Mouse (Mus musculus): Measurements from ENCODE around the gene Pick1. TPM values are rescaled to one million over a fixed set of nuclear protein-coding genes. Genes with fewer than 3 reads are reported as not detected.
A peak's percentile ranks its signal among the peaks of the same experiment; 100 is the strongest.

Gene Pick1
- polyA plus RNA-seq, 1 experiment from 2014 or later = 53.7 TPM

- Histone ChIP-seq H3K27ac (no peak overlapping the region), H3K9me3 (no peaks in the 10 kb centered on the region), H3K4me2 (peak overlapping the region; percentile 57), H3K4me1 (replicated peaks) (peaks cover 8% of the 10 kb centered on the region), H3K4me3 (replicated peaks) (peak overlapping the region; percentile 30), H3K27me3 (peaks cover 44% of the 10 kb centered on the region), H3K9ac (replicated peaks) (no peak overlapping the region), H3K36me3 (no peaks in the 10 kb centered on the region)
- 0 out of 2 replicates have a peak, but pooled peaks have one; percentile 21 for ATAC-seq (ENCODE audit: insufficient number of reproducible peaks, insufficient read depth, low FRiP score, low TSS enrichment, low read depth)
- 15% methylated on average over 17 of the region's 17 CpGs for WGBS
These were observed 42.3 kb downstream of the Pick1 start for GRCm38 (mm10) chr15:79271124-79271746.

GRCm38 (mm10) chr15:79273020-79273419 lies 44.0 kb downstream of the Pick1 start:
- peaks cover 8% of the 10 kb centered on the region for H3K4me1 ChIP-seq (replicated peaks)
- no peak overlapping the region for H3K27ac ChIP-seq
- 58% methylated on average over 10 of the region's 10 CpGs for WGBS
- no peak overlapping the region for H3K9ac ChIP-seq (replicated peaks)
- no peak overlapping the region for H3K4me2 ChIP-seq
- peaks cover 37% of the 10 kb centered on the region for H3K27me3 ChIP-seq
- no peak overlapping the region for H3K4me3 ChIP-seq (replicated peaks)
- peaks cover 5% of the 10 kb centered on the region; the same call in 1 of the 2 replicates for H3K9me3 ChIP-seq
- no peaks in the 10 kb centered on the region for H3K36me3 ChIP-seq
- ATAC-seq (ENCODE audit: insufficient number of reproducible peaks, insufficient read depth, low FRiP score, low TSS enrichment, low read depth) = no peak

DNA sequence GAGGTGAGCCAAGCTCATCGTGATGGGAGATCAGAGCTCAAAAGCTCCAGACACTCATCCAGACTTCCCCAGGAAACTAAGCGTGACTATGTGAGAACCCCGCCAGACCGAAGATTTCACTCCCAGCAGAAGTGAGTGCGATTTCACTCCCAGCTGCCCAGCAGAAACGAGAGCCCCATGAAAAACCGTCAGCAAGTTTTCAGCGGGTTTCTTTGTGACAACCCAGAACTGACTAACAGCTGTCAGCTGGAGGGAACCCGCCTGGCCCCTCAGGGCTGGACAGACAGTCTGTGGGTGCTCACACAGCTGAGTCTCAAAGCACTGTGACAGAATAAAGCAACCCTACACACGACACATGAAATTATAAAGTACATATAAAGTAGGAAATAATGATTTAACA lies 48.8 kb downstream of the Pick1 start:
- Histone ChIP-seq H3K36me3 (no peaks in the 10 kb centered on the region), H3K4me1 (replicated peaks) (0 out of 2 replicates have a peak, but pooled peaks cover 6% of the 10 kb centered on the region), H3K27me3 (0 out of 2 replicates have a peak, but pooled peaks cover 8% of the 10 kb centered on the region), H3K4me2 (no peak overlapping the region), H3K4me3 (replicated peaks) (no peak overlapping the region), H3K27ac (no peak overlapping the region), H3K9ac (replicated peaks) (no peak overlapping the region), H3K9me3 (peaks cover 9% of the 10 kb centered on the region; the same call in 1 of the 2 replicates)
- no peak for ATAC-seq (ENCODE audit: insufficient number of reproducible peaks, insufficient read depth, low FRiP score, low TSS enrichment, low read depth)
- whole genome bisulfite sequencing = 71% methylated on average over 10 of the region's 10 CpGs

GRCm38 (mm10) chr15:79280209-79280608 lies 51.2 kb downstream of the Pick1 start:
- Histone ChIP-seq H3K4me2 (no peak overlapping the region), H3K4me3 (replicated peaks) (no peak overlapping the region), H3K27ac (no peak overlapping the region), H3K27me3 (no peaks in the 10 kb centered on the region), H3K36me3 (no peaks in the 10 kb centered on the region), H3K4me1 (replicated peaks) (0 out of 2 replicates have a peak, but pooled peaks cover 6% of the 10 kb centered on the region), H3K9ac (replicated peaks) (no peak overlapping the region), H3K9me3 (peaks cover 9% of the 10 kb centered on the region; the same call in 1 of the 2 replicates)
- 25% methylated on average over 6 of the region's 6 CpGs for WGBS
- no peak for ATAC-seq (ENCODE audit: insufficient number of reproducible peaks, insufficient read depth, low FRiP score, low TSS enrichment, low read depth)

GRCm38 (mm10) chr15:79280850-79281249 lies 51.9 kb downstream of the Pick1 start:
- Histone ChIP-seq H3K9ac (replicated peaks) (no peak overlapping the region), H3K4me1 (replicated peaks) (0 out of 2 replicates have a peak, but pooled peaks cover 6% of the 10 kb centered on the region), H3K27ac (no peak overlapping the region), H3K36me3 (no peaks in the 10 kb centered on the region), H3K4me3 (replicated peaks) (no peak overlapping the region), H3K27me3 (no peaks in the 10 kb centered on the region), H3K4me2 (no peak overlapping the region), H3K9me3 (peaks cover 9% of the 10 kb centered on the region; the same call in 1 of the 2 replicates)
- no peak for ATAC-seq (ENCODE audit: insufficient number of reproducible peaks, insufficient read depth, low FRiP score, low TSS enrichment, low read depth)
- 60% methylated on average over 5 of the region's 5 CpGs for WGBS

DNA sequence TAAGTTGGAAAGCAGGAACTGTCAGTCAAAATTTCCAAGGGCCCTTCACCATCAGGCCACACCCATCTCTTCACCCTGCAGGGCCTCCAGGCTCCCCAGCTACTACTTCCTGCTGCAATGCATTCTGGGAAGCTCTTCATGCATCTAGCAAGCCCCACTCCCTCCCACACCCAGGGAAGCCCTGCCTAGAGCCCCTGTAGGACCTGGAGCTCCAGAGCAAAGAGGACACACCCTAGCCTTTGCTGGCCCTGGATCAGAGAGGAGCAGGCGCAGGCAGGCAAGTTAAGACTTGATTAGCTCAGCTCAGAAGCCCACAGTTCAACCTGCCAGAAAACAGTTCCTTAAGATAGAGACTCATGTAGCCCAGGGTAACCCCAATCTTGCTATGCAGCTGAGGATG lies 52.4 kb downstream of the Pick1 start:
- Histone ChIP-seq H3K4me2 (no peak overlapping the region), H3K9ac (replicated peaks) (no peak overlapping the region), H3K4me3 (replicated peaks) (no peak overlapping the region), H3K4me1 (replicated peaks) (0 out of 2 replicates have a peak, but pooled peaks cover 6% of the 10 kb centered on the region), H3K9me3 (peaks cover 9% of the 10 kb centered on the region; the same call in 1 of the 2 replicates), H3K27ac (no peak overlapping the region), H3K27me3 (no peaks in the 10 kb centered on the region), H3K36me3 (peaks cover 3% of the 10 kb centered on the region; the same call in 1 of the 2 replicates)
- 95% methylated on average over 1 of the region's 1 CpGs for WGBS
- ATAC-seq (ENCODE audit: insufficient number of reproducible peaks, insufficient read depth, low FRiP score, low TSS enrichment, low read depth) = no peak

DNA sequence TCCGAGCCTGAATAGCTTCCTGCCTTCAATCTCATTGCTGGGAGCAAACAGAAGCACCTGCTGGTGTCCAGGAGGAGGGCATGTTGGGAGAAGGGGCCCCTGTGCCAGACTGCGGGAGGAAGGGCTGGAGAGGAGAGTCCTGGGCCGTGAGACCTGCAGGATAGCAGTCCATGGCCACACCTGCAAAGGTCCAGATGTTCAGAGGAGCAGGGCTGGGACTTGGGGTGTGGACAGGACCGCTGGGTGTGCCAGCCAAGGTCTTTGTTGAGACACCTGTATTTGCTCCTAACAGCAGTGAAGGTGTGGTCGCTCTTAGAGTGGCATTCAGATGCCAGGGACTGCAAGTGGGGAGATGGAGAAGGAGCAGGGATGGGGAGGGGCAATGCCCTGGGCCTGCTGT lies 53.5 kb downstream of the Pick1 start:
- no peaks in the 10 kb centered on the region for H3K27me3 ChIP-seq
- no peak overlapping the region for H3K4me2 ChIP-seq
- H3K4me3 ChIP-seq (replicated peaks) = no peak overlapping the region
- peaks cover 6% of the 10 kb centered on the region; the same call in 1 of the 2 replicates for H3K36me3 ChIP-seq
- H3K4me1 ChIP-seq (replicated peaks) = 0 out of 2 replicates have a peak, but pooled peaks cover 6% of the 10 kb centered on the region
- H3K9ac ChIP-seq (replicated peaks) = no peak overlapping the region
- ATAC-seq (ENCODE audit: insufficient number of reproducible peaks, insufficient read depth, low FRiP score, low TSS enrichment, low read depth) = no peak
- peaks cover 4% of the 10 kb centered on the region; the same call in 1 of the 2 replicates for H3K9me3 ChIP-seq
- H3K27ac ChIP-seq = no peak overlapping the region
- WGBS = 81% methylated on average over 5 of the region's 5 CpGs

DNA sequence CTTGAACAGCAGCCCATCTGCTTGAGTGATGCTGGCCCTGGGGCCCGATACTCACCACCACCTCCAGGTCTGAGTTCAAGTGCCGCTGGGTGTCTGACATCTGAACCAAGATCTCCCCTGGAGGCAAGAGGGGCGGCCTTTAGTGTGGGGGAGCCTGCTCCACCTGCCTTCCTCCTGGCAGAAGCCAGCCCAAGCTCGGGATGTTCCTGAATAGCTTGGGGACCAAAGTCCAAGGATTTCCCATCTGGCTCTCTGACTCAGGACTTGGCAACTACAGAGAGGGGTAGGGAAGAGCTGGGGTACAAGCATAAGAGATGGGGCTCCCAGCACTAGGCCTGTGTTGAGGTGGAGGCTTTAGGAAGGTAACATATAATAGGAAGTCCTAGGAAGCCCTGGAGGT lies 54.4 kb downstream of the Pick1 start:
- Histone ChIP-seq H3K4me1 (replicated peaks) (0 out of 2 replicates have a peak, but pooled peaks cover 6% of the 10 kb centered on the region), H3K4me3 (replicated peaks) (no peak overlapping the region), H3K4me2 (no peak overlapping the region), H3K27ac (no peak overlapping the region), H3K9ac (replicated peaks) (no peak overlapping the region), H3K9me3 (peaks cover 4% of the 10 kb centered on the region; the same call in 1 of the 2 replicates), H3K36me3 (peaks cover 6% of the 10 kb centered on the region; the same call in 1 of the 2 replicates), H3K27me3 (no peaks in the 10 kb centered on the region)
- WGBS = 76% methylated on average over 4 of the region's 4 CpGs
- no peak for ATAC-seq (ENCODE audit: insufficient number of reproducible peaks, insufficient read depth, low FRiP score, low TSS enrichment, low read depth)

- 0 out of 2 replicates have a peak, but pooled peaks cover 6% of the 10 kb centered on the region for H3K4me1 ChIP-seq (replicated peaks)
- H3K27ac ChIP-seq = no peak within 1 kb of the TSS
- no peak within 1 kb of the TSS for H3K4me2 ChIP-seq
- no peaks in the 10 kb centered on the region for H3K27me3 ChIP-seq
- no peaks in the 10 kb centered on the region for H3K9me3 ChIP-seq
- no peak for ATAC-seq (ENCODE audit: insufficient number of reproducible peaks, insufficient read depth, low FRiP score, low TSS enrichment, low read depth)
- H3K36me3 ChIP-seq = peaks cover 12% of the 10 kb centered on the region; the same call in 1 of the 2 replicates
- WGBS = 67% methylated on average over 10 of the region's 10 CpGs
- no peak within 1 kb of the TSS for H3K9ac ChIP-seq (replicated peaks)
- H3K4me3 ChIP-seq (replicated peaks) = no peak within 1 kb of the TSS
These were observed 56.4 kb downstream of the Pick1 start, which contains the start of gene Baiap2l2 for GRCm38 (mm10) chr15:79285399-79285798. TSS of gene Baiap2l2 (minus strand) at chr15:79285537.

GRCm38 (mm10) chr15:79286141-79286540 lies 57.2 kb downstream of the Pick1 start:
- Histone ChIP-seq H3K36me3 (peaks cover 12% of the 10 kb centered on the region; the same call in 1 of the 2 replicates), H3K4me3 (replicated peaks) (no peak overlapping the region), H3K9me3 (no peaks in the 10 kb centered on the region), H3K4me2 (no peak overlapping the region), H3K4me1 (replicated peaks) (0 out of 2 replicates have a peak, but pooled peaks cover 5% of the 10 kb centered on the region), H3K9ac (replicated peaks) (no peak overlapping the region), H3K27ac (no peak overlapping the region), H3K27me3 (no peaks in the 10 kb centered on the region)
- no peak for ATAC-seq (ENCODE audit: insufficient number of reproducible peaks, insufficient read depth, low FRiP score, low TSS enrichment, low read depth)
- 86% methylated on average over 7 of the region's 7 CpGs for WGBS

- Histone ChIP-seq H3K27me3 (no peaks in the 10 kb centered on the region), H3K4me3 (replicated peaks) (no peak overlapping the region), H3K9ac (replicated peaks) (no peak overlapping the region), H3K36me3 (peaks cover 12% of the 10 kb centered on the region; the same call in 1 of the 2 replicates), H3K27ac (no peak overlapping the region), H3K9me3 (no peaks in the 10 kb centered on the region), H3K4me2 (no peak overlapping the region), H3K4me1 (replicated peaks) (no peaks in the 10 kb centered on the region)
- 92% methylated on average over 7 of the region's 7 CpGs for WGBS
- ATAC-seq (ENCODE audit: insufficient number of reproducible peaks, insufficient read depth, low FRiP score, low TSS enrichment, low read depth) = no peak
These were observed 58.1 kb downstream of the Pick1 start for GRCm38 (mm10) chr15:79287091-79287490.

Measured in limb, embryonic 12.5 days (tissue).